Mouse (Mus musculus) megakaryocyte, adult 5-6 weeks (primary cell): ENCODE results near the gene Enpp4. TPM values are rescaled to one million over a fixed set of nuclear protein-coding genes. Genes with fewer than 3 reads are reported as not detected.

ENCODE experiments used
- ATAC-seq: 2 replicates; pipeline ENCODE4 v1.8.0; 2016; ENCODE audit warnings: mild to moderate bottlenecking, inconsistent platforms; ENCODE audit not compliant: poor library complexity, severe bottlenecking
- total RNA-seq, 2 experiments: library from RNA; stranded (forward) in 1 of 2; stranded (reverse) in 1 of 2; fragments of 153-499, 151-499 nt in 1 of 2; fragments of 221-1000, 200-1000 nt in 1 of 2; gene quantifications; 2 replicates each; pipeline versions ENCODE4 v1.2.3 to v1.2.4; 2015 to 2017

Enpp4 gene
- total RNA-seq, 2 experiments from 2014 or later, result 2.5 to 4.2 TPM

DNA sequence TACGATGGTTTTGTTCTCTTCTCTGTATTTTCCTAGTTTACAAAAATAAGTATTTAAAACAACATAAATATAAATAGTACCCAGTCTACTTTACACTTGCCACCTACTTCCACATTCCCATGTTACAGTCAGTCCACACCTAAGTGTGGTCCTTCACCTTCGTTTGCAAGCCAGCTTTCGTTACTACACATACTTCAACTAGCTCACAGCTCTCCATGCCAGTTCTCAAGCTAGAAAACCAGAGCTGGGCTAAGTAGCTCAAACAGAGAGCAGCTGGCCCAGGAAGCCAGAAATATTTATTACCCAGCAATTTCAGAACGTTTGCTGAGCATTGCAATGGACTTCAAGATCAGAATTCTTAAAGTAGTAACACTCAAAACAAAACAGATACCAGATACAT is 5.1 kb downstream of the Enpp4 start:
- ATAC-seq, result no peak

- ATAC-seq, result no peak
These were observed 14.1 kb downstream of the Enpp4 start for GRCm38 (mm10) chr17:44091512-44091911.

GRCm38 (mm10) chr17:44090916-44091315 is 14.7 kb downstream of the Enpp4 start:
- no peak for ATAC-seq

DNA sequence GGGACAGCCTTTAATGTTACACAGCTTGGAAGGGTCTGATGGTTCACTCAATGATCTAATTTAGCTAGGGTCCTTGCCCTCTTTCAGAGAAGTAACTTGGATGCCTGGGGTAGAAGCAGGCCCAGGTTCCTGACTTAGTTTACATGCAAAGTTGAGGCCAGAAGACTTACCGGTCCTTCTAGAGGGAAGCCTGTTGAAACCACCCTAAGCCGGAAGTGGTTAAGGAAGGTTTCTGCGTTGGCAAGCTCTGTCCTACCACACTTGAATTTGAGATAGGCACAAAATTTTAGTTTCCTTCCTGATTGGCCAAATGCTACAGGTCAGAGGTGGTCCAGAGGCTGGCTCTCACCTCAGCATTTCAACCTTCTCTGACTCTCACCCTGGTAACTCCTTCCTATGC is 17.4 kb downstream of the Enpp4 start:
- peak; percentile 79 for ATAC-seq

- no peak for ATAC-seq
These were observed 22.5 kb downstream of the Enpp4 start for GRCm38 (mm10) chr17:44083156-44083555.

- peak; percentile 97 for ATAC-seq
These were observed 26.8 kb downstream of the Enpp4 start, which contains the start of gene Enpp5 for GRCm38 (mm10) chr17:44078631-44079350. TSS of gene Enpp5 (plus strand) at chr17:44078813.

DNA sequence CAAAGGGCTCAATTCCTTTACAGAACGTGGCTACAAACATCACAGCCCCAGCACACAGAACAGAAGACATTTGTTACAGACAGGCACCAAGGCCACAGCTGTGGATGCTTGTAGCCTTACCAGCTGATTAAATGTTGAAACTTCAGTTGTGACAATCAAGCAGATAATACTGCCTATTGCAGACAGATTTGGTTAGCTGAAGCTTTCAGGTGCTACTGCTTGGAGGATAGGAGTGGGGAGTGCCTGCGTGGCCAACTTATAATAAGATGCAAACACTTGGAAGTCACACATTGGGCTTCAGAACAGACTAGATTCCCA is 27.8 kb downstream of the Enpp4 start:
- ATAC-seq, result no peak

- ATAC-seq, result no peak
These were observed 28.3 kb downstream of the Enpp4 start for GRCm38 (mm10) chr17:44077146-44077842.

DNA sequence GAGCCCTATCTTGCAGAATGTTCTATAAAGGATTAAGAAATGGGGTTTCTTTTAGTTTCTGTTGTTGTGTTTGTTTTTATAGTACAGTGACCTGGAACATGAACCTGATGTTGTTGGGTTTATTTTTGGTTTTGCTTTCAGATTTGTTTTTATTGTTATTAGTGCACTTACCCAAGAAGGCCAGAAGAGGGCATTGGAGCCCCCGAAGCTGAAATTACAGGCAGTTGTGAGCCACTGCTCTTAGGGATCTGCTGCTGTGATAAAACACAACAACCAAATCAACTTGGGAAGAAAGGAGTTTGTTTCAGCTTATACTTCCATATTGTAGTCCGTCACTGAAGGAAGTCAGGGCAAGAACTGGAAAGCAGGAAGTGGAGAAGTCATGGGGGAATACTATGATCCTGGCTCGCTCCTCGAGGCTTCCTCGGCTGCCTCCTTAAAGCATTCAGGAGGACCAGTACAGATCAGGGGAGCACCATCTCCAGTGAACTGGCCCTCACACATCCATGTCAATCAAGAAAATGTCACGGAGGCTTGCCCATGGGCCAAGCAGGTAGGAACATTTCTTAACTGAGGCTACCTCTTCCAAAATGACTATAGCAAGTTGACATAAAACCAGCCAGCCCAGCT is 29.4 kb downstream of the Enpp4 start:
- ATAC-seq, result peak; percentile 60

- ATAC-seq, result 0 out of 2 replicates have a peak, but pooled peaks have one; percentile 25
These were observed 30.0 kb downstream of the Enpp4 start for GRCm38 (mm10) chr17:44075601-44076000.

GRCm38 (mm10) chr17:44071680-44072079 is 33.9 kb downstream of the Enpp4 start:
- ATAC-seq, result no peak

- ATAC-seq, result no peak
These were observed 36.7 kb downstream of the Enpp4 start for GRCm38 (mm10) chr17:44068876-44069275.

- ATAC-seq, result peak; percentile 40; the same call in 1 of the 2 replicates
These were observed 44.2 kb downstream of the Enpp4 start for GRCm38 (mm10) chr17:44061289-44061890.

DNA sequence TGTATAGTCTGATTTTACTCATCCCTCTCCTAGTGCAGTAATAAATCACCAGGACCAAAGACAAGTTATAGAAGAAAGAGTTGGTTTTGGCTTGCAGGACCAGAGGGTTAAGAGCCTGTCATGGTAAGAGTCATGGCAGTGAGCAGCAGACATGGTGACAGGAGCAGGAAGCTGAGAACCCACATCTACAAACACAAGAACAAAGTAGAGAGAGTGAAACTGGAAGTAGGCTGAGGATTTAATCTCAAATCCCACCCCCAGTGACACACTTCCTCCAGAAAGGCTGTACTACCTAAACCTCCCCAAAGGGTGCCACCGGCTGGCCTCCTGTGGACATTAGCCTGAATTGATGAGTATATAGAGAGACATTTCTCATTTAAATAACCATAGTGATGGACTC is 44.8 kb downstream of the Enpp4 start:
- 0 out of 2 replicates have a peak, but pooled peaks have one; percentile 21 for ATAC-seq

GRCm38 (mm10) chr17:44058145-44058544 is 47.5 kb downstream of the Enpp4 start:
- ATAC-seq, result no peak

DNA sequence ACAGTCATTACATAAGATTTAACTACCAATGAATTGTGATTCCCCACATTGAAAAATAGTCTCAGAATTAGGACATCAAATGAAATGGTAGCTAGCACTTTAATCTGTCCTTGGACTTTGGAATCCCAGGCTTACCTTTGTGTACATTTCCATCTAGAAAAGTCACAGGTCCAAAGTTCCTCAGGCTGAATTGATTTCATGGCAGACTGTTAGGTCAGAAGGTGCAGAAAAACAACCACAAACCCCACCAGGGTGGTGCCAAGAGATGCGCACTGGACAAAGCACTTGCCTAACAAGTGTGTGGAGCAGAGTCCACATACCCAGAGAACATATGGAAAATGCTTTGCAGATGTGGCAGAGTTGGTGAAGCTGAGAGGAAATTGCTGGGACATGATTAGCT is 48.5 kb downstream of the Enpp4 start:
- no peak for ATAC-seq

GRCm38 (mm10) chr17:44053427-44053826 is 52.2 kb downstream of the Enpp4 start:
- ATAC-seq, result peak; percentile 99
